Mouse (Mus musculus) liver, postnatal 0 days (tissue): ENCODE measurements around the gene Pdpn. TPM values are rescaled to one million over a fixed set of nuclear protein-coding genes. Genes with fewer than 3 reads are reported as not detected.

Experiments used
- ATAC-seq: fragments of 200-750 bp; cut with Nextera tagmentation; 2 replicates; pipeline ENCODE4 v1.8.0; 2017; ENCODE audit warnings: mild to moderate bottlenecking, moderate library complexity
- DNase-seq: peaks from one replicate; pipeline ENCODE4 v3.0.0-alpha.2; 2016
- H3K27ac ChIP-seq: fragments of 300-500 bp; sonication (generic); 2 replicates; pipeline ENCODE4 v1.5.1; 2014; ENCODE audit warnings: antibody characterized with exemption, moderate library complexity, mild to moderate bottlenecking, low read depth
- H3K27me3 ChIP-seq: fragments of 300-500 bp; sonication (generic); 2 replicates; pipeline ENCODE4 v1.6.1; 2014; ENCODE audit warnings: low read length, control low read depth, mixed read lengths; ENCODE audit not compliant: insufficient read depth
- H3K36me3 ChIP-seq: fragments of 300-500 bp; sonication (generic); replicated peaks from 2 replicates; pipeline ENCODE4 v1.6.1; 2014; ENCODE audit warnings: mild to moderate bottlenecking, control low read depth, low read length, moderate library complexity, mixed read lengths; ENCODE audit not compliant: insufficient read depth
- H3K4me1 ChIP-seq: fragments of 300-500 bp; sonication (generic); 2 replicates; pipeline ENCODE4 v1.6.1; 2014; ENCODE audit warnings: antibody characterized with exemption, mild to moderate bottlenecking, control low read depth; ENCODE audit not compliant: insufficient read depth
- H3K4me2 ChIP-seq: fragments of 300-500 bp; sonication (generic); 2 replicates; pipeline ENCODE4 v1.6.1; 2014; ENCODE audit warnings: low read depth, mild to moderate bottlenecking, low read length, moderate library complexity, mixed read lengths
- H3K4me3 ChIP-seq: fragments of 300-500 bp; sonication (generic); 2 replicates; pipeline ENCODE4 v1.5.1; 2014; ENCODE audit warnings: low read depth, low read length
- H3K9ac ChIP-seq: fragments of 300-500 bp; sonication (generic); replicated peaks from 2 replicates; pipeline ENCODE4 v1.6.1; 2014; ENCODE audit warnings: mild to moderate bottlenecking, moderate library complexity
- H3K9me3 ChIP-seq: fragments of 300-500 bp; sonication (generic); 2 replicates; pipeline ENCODE4 v1.6.1; 2016; ENCODE audit warnings: mild to moderate bottlenecking, control low read depth, low read length, mixed read lengths
- CTCF ChIP-seq: sonication (generic); IDR thresholded peaks from 2 replicates; pipeline ENCODE4 v1.5.1; 2016; ENCODE audit warnings: antibody characterized with exemption, low read depth
- EP300 ChIP-seq: IDR thresholded peaks from 2 replicates; pipeline ENCODE4 v1.6.1; 2016; ENCODE audit warnings: antibody characterized with exemption, low read depth, mild to moderate bottlenecking
- WGBS: fragments of 180-500 bp; shearing (Covaris S2); extraction: QIAGEN DNeasy Blood & Tissue Kit; methylation state at CpG from one replicate; pipeline ENCODE4 v1.1.7; 2014; ENCODE audit not compliant: insufficient replicate concordance; 5-methylcytosine and 5-hydroxymethylcytosine counted together
- polyA plus RNA-seq: library from polyadenylated mRNA; unstranded; fragments of >200 nt; fragmentation: Nextera tagmentation; extraction: Ambion mirVana; gene quantifications from 2 replicates; pipeline ENCODE4 v1.2.1, GENCODE M21; 2015

Pdpn gene
- polyA plus RNA-seq, 1 experiment from 2014 or later = 1.6 TPM

DNA sequence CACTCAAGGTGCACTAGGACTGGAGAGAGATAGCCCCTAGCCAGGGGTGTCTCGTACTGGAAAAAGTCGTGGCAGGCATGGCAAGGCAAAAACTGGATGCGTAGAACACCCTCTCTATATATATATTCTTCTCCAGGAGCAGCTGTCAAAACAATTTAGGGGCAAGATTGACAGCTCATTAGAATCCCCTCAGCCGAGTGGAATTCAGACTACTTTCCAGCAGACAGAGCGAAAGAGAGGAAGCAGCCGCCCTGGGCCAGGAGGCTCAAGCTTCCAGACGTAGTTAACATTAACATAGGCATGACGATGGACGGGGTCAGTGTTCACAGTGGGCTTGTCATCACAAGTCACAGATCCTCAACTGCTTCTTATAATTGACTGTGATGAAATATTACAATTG lies 73.5 kb downstream of the Pdpn start:
- Histone ChIP-seq H3K9ac (no peak overlapping the region), H3K27ac (no peak overlapping the region), H3K4me3 (no peak overlapping the region), H3K9me3 (no peaks in the 10 kb centered on the region), H3K36me3 (no peaks in the 10 kb centered on the region), H3K4me1 (no peaks in the 10 kb centered on the region), H3K27me3 (no peaks in the 10 kb centered on the region), H3K4me2 (no peak overlapping the region)
- no peak for DNase-seq
- no peak for ATAC-seq
- 69% methylated on average over 9 of the region's 9 CpGs for WGBS
- TF ChIP-seq CTCF = no peak
- TF ChIP-seq EP300 = no peak

DNA sequence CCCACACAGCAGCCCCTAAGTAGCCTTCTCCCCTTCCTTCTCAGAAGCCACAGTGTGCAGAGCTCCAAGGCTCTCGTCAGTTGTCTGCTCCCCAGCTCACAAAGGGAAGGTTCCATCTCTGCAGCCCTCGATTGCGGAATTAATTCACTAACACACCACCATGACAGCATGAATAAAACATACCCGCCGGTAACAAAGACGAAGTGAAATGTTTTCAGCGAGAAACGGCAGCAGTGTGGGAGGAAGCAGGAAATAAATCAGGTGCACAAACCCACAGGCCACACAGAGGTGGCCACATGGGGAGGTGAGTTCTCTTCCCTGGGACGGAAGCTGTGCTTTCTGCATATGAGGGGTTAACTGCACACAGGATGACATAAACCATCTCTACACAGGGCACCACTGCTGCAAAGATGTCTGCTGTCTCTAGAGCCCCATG lies 80.0 kb downstream of the Pdpn start:
- TF ChIP-seq EP300 (no peak), CTCF (no peak)
- Histone ChIP-seq H3K27me3 (no peaks in the 10 kb centered on the region), H3K27ac (no peak overlapping the region), H3K36me3 (no peaks in the 10 kb centered on the region), H3K4me2 (0 out of 2 replicates have a peak overlapping the region, but pooled peaks have one; percentile 13), H3K9ac (no peak overlapping the region), H3K9me3 (no peaks in the 10 kb centered on the region), H3K4me3 (no peak overlapping the region), H3K4me1 (no peaks in the 10 kb centered on the region)
- 31% methylated on average over 9 of the region's 9 CpGs for WGBS
- DNase-seq (no peak), ATAC-seq (no peak)

GRCm38 (mm10) chr4:143218858-143219257 lies 80.5 kb downstream of the Pdpn start:
- Histone ChIP-seq H3K27me3 (no peaks in the 10 kb centered on the region), H3K27ac (no peak overlapping the region), H3K9ac (no peak overlapping the region), H3K36me3 (no peaks in the 10 kb centered on the region), H3K4me2 (no peak overlapping the region), H3K9me3 (no peaks in the 10 kb centered on the region), H3K4me1 (no peaks in the 10 kb centered on the region), H3K4me3 (no peak overlapping the region)
- TF ChIP-seq EP300 (no peak), CTCF (no peak)
- no peak for DNase-seq
- 66% methylated on average over 2 of the region's 2 CpGs for WGBS
- no peak for ATAC-seq

Other genes with a start within 250 kb of the Pdpn start
- gene Prdm2, start 86.6 kb downstream of the Pdpn start, polyA plus RNA-seq = 2.6 and 4.1 TPM in 2 replicates
- not detected in 2 replicates for gene Lrrc38, start 50.2 kb upstream of the Pdpn start, polyA plus RNA-seq
- not detected in 2 replicates for gene Pramel1, start 94.9 kb upstream of the Pdpn start, polyA plus RNA-seq
- gene Pramef8, start 112.9 kb upstream of the Pdpn start, polyA plus RNA-seq = 2.5 and 3.3 TPM in 2 replicates
- gene Oog4, start 150.8 kb upstream of the Pdpn start, polyA plus RNA-seq = not detected in 2 replicates
- gene Gm13043, start 211.8 kb upstream of the Pdpn start, polyA plus RNA-seq = not detected in 2 replicates
- gene Gm13040, start 236.4 kb upstream of the Pdpn start, polyA plus RNA-seq = not detected in 2 replicates